Mouse (Mus musculus): Measurements from ENCODE around the gene Psmb6.
"Not testable (repeated sequence)": the region's sequence is repeated elsewhere in the genome, so short reads cannot be mapped to it uniquely, and the experiment has no call there.

Gene Psmb6

DNA sequence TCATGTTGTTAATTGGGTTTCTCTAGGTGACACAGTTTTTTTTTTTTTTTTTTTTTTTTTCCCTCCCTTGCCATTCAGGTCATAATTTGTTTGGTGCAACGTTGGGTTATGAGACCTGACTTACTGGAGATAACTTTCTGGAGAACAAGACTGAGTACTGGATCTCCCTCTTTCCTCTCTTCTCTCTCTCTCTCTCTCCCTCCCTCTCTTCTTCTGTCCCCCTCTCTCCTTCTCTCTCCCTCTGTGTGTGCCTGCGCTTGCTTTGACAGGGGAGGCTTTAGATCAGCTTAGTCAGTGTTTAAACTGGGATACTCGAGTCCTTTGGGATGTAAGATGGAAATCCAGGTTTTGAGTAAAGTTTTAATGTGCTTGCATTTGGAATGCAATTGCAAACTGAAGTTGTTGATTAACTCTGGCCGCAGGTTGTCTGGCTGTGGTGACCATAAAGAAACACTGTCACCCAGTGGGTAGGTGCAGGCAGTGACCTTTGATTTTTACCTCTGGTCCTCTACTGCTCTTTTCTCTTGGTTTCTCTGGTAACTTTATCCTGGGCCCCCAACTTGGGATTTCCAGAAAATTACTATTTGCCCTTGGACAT lies 39.2 kb downstream of the Psmb6 start:
- no peak for DNase-seq (ENCODE audit: inconsistent age in 2 of 2, low spot score in 1 of 2)

DNA sequence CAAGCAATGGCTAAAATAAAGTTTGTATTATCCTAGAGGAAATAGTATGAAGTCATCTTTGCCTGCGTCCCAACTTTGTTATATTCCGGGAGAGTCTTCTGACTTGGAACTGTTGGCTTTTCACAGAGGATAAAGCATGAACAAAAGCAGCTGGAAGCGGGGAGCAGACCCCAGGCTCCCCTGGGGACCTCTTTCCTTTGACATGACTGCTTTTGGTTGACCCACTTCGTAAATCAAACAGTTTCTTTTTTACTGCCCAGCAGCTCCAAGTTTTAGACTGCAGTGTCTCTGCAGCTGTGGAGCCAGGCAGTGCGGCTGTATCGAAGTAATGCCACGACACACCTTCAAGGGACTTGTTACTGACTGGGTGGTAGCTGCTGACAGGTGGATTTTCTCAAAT lies 41.4 kb downstream of the Psmb6 start:
- DNase-seq (ENCODE audit: inconsistent age in 2 of 2, low spot score in 1 of 2), result no peak

DNA sequence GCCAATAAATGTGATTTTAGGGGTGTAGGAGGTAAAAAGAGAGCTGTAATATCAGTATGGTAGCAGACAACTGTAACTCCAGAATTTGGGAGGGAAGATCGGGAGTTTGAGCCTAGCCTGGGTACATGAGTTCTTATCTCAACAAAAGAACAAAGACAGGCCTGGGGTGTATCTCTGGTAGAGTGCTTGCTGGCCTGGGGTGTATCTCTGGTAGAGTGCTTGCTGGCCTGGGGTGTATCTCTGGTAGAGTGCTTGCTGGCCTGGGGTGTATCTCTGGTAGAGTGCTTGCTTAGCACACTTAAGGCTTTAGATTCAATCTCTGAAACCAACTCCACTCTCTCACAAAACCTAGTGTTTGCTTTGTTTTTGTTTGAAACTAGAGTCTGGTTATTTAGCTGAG lies 45.4 kb downstream of the Psmb6 start:
- not testable (repeated sequence) for DNase-seq (ENCODE audit: inconsistent age in 2 of 2, low spot score in 1 of 2)

DNA sequence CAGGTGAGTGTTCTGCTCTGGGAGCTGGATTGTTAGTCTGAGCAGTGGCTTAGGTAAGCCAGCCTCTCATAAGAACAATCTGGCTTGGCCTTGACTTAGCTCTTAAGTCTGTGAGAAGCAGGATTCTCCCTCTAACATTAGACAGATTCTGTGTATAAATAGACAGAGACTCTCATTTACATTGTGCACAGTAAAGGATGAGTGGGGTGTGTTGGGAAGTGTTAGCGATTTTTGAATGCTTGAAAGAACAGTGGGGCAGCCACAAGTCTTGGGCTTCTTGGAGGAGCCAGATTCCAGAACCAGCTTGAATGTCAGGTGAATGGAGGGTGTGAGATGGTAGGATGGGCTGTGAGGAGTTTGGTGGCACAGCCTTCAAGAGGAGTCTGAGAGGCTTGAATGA lies 46.5 kb downstream of the Psmb6 start:
- DNase-seq (ENCODE audit: inconsistent age in 2 of 2, low spot score in 1 of 2), result no peak

DNA sequence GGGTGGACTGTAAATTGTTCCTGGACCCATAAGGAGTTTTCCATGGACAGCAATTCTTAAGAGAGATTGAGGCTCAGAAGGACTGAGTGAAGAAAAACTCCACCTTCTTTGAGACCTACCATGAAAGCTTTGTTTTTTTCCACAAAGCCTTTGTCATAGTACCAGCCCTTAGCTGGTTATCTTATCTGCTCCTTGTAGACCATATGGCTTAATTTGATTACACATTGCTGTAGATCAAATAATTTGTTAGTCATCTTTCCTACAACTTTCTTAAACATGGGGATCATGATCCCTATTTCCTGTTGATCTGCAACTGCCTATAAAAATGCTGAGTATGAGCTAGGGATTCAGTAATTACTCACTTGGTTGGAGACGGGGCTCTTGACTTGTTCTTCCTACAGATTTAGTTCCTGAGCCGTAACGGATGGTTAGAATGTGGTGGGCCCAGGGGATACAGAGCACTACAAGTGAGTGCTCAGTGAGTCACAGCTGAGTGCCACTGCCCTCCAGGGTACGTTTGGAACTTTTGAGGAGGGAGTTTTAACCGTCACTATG lies 47.3 kb downstream of the Psmb6 start:
- no peak for DNase-seq (ENCODE audit: inconsistent age in 2 of 2, low spot score in 1 of 2)

DNA sequence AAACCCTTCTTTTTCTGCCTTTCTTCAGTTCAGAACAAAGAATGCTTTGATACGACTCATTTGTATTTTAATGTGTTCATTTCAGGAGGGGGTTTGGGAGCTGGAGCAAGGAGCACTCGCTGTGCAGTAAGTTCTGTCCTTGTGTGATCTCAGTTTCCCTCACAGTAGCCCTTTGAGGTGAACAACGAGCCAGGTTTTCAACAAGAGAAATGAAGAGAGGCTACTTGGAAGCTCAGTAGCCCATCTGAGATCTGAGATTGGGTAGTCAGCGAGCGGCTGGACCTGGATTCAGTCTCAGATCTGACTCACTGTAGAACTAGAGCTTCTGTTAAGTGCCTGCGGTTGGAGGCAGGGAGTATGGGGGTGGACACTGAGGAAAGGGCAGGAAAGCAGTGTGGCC lies 48.7 kb downstream of the Psmb6 start:
- no peak for DNase-seq (ENCODE audit: inconsistent age in 2 of 2, low spot score in 1 of 2)

DNA sequence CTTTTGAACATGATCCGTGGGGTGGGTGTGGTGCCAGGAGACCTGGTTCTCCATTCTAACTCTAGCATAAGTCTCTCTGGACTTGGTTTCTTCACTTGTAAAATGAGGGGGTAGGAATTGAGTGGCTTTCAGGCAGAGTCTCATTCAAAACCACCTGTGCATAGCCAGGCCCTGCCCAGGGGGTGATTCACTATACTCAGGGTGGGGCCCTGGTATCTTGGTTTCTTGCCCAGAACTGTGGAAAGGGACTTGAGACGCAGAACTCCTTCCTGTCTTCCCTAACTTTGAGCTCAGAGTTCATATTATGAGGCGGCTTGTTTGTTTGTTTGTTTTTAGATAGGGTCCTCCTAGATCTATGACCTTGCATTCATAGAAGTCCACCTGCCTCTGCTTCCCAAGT lies 52.0 kb downstream of the Psmb6 start:
- no peak for DNase-seq (ENCODE audit: inconsistent age in 2 of 2, low spot score in 1 of 2)

All from adrenal gland, adult (tissue).